Mouse (Mus musculus) ES-Bruce4 (cell line): ENCODE data around the gene Eif2d. TPM values are rescaled to one million over a fixed set of nuclear protein-coding genes. Genes with fewer than 3 reads are reported as not detected.

Experiments used
- H3K27ac ChIP-seq: 2 replicates; pipeline ENCODE4 v1.5.1; 2012; ENCODE audit warnings: low read length, inconsistent platforms; ENCODE audit not compliant: insufficient read depth
- H3K27me3 ChIP-seq: 2 replicates; pipeline ENCODE4 v1.6.1; 2012; ENCODE audit warnings: mild to moderate bottlenecking, low read length, inconsistent platforms; ENCODE audit not compliant: control insufficient read depth, poor library complexity, insufficient read depth, severe bottlenecking
- H3K36me3 ChIP-seq: 2 replicates; pipeline ENCODE4 v1.6.1; 2012; ENCODE audit warnings: inconsistent platforms, mild to moderate bottlenecking, low read length, moderate library complexity; ENCODE audit not compliant: control insufficient read depth, poor library complexity, insufficient read depth, severe bottlenecking
- H3K4me1 ChIP-seq: one replicate; pipeline ENCODE4 v1.8.1; 2011; ENCODE audit warnings: low read length; ENCODE audit not compliant: control insufficient read depth, insufficient read depth
- H3K4me3 ChIP-seq: 2 replicates; pipeline ENCODE4 v1.5.1; 2011; ENCODE audit warnings: low read depth, mild to moderate bottlenecking, low read length
- H3K9ac ChIP-seq: 2 replicates; pipeline ENCODE4 v1.6.1; 2012; ENCODE audit warnings: low read depth, mild to moderate bottlenecking, inconsistent platforms; ENCODE audit not compliant: poor library complexity, severe bottlenecking
- H3K9me3 ChIP-seq: replicated peaks from 2 replicates; pipeline ENCODE4 v1.6.1; 2012; ENCODE audit warnings: mild to moderate bottlenecking, low read length, inconsistent platforms; ENCODE audit not compliant: control insufficient read depth, poor library complexity, insufficient read depth, severe bottlenecking
- CTCF ChIP-seq: IDR thresholded peaks from one replicate; pipeline ENCODE4 v1.8.1; 2011; ENCODE audit warnings: low read depth, low read length
- EP300 ChIP-seq: IDR thresholded peaks from 2 replicates; pipeline ENCODE4 v1.6.1; 2011; ENCODE audit warnings: low read depth, low read length; ENCODE audit not compliant: insufficient read depth
- POLR2A ChIP-seq: IDR thresholded peaks from one replicate; pipeline ENCODE4 v1.8.1; 2011; ENCODE audit warnings: low read length; ENCODE audit not compliant: insufficient read depth
- polyA plus RNA-seq: library from polyadenylated mRNA; stranded (reverse); fragments of >200 nt; gene quantifications from 2 replicates; pipeline ENCODE4 v1.2.4, GENCODE M21; 2011; ENCODE audit warnings: low read depth; ENCODE audit not compliant: missing spikeins, insufficient read depth, insufficient read length

Gene Eif2d
- polyA plus RNA-seq, result 96.5 and 99.1 TPM in 2 replicates

- peaks cover 13% of the 10 kb centered on the region for H3K36me3 ChIP-seq
- H3K27me3 ChIP-seq, result no peaks in the 10 kb centered on the region
- H3K27ac ChIP-seq, result peak within 1 kb of the TSS; percentile 40; the same call in 1 of the 2 replicates
- H3K9ac ChIP-seq, result peak within 1 kb of the TSS; percentile 94
- no peaks in the 10 kb centered on the region for H3K9me3 ChIP-seq
- H3K4me3 ChIP-seq, result peak within 1 kb of the TSS; percentile 98
- TF ChIP-seq CTCF (no peak), EP300 (0 out of 2 replicates have a peak, but pooled peaks have one; percentile 24), POLR2A (peak; percentile 79)
- H3K4me1 ChIP-seq, result peaks cover 3% of the 10 kb centered on the region
Observed at GRCm38 (mm10) chr1:131153018-131153629, at the start of gene Eif2d. Gene Eif2d, plus strand, starts transcription at chr1:131153181.

GRCm38 (mm10) chr1:131103776-131104424 is 49.1 kb upstream of the Eif2d start:
- no peak overlapping the region for H3K4me3 ChIP-seq
- H3K36me3 ChIP-seq, result no peaks in the 10 kb centered on the region
- H3K27me3 ChIP-seq, result 0 out of 2 replicates have a peak, but pooled peaks cover 2% of the 10 kb centered on the region
- no peak overlapping the region for H3K9ac ChIP-seq
- H3K4me1 ChIP-seq, result peaks cover 2% of the 10 kb centered on the region
- TF ChIP-seq EP300 (no peak), CTCF (no peak), POLR2A (no peak)
- no peaks in the 10 kb centered on the region for H3K9me3 ChIP-seq
- H3K27ac ChIP-seq, result no peak overlapping the region

GRCm38 (mm10) chr1:131107575-131108308 is 45.2 kb upstream of the Eif2d start:
- H3K27ac ChIP-seq, result no peak overlapping the region

GRCm38 (mm10) chr1:131110525-131111106 is 42.4 kb upstream of the Eif2d start:
- Histone ChIP-seq H3K9me3 (no peaks in the 10 kb centered on the region), H3K4me1 (peaks cover 2% of the 10 kb centered on the region), H3K27me3 (no peaks in the 10 kb centered on the region), H3K9ac (no peak overlapping the region), H3K27ac (no peak overlapping the region), H3K36me3 (no peaks in the 10 kb centered on the region), H3K4me3 (no peak overlapping the region)
- TF ChIP-seq CTCF (no peak), POLR2A (no peak), EP300 (no peak)

More at GRCm38 (mm10) chr1:131107575-131108308, 45.2 kb upstream of the Eif2d start:
- Histone ChIP-seq H3K36me3 (no peaks in the 10 kb centered on the region), H3K9ac (no peak overlapping the region), H3K27me3 (no peaks in the 10 kb centered on the region), H3K9me3 (no peaks in the 10 kb centered on the region), H3K4me3 (no peak overlapping the region), H3K4me1 (peaks cover 2% of the 10 kb centered on the region)
- TF ChIP-seq POLR2A (no peak), CTCF (no peak), EP300 (no peak)

- H3K9me3 ChIP-seq, result no peaks in the 10 kb centered on the region
- H3K4me3 ChIP-seq, result no peak overlapping the region
- TF ChIP-seq EP300 (no peak), CTCF (peak; percentile 5)
Observed at GRCm38 (mm10) chr1:131112576-131112975, 40.4 kb upstream of the Eif2d start.

More at GRCm38 (mm10) chr1:131112576-131112975, 40.4 kb upstream of the Eif2d start:
- H3K27me3 ChIP-seq, result no peaks in the 10 kb centered on the region
- H3K27ac ChIP-seq, result no peak overlapping the region
- H3K4me1 ChIP-seq, result peaks cover 1% of the 10 kb centered on the region
- no peaks in the 10 kb centered on the region for H3K36me3 ChIP-seq
- no peak overlapping the region for H3K9ac ChIP-seq
